ENCODE assay signal across 17 mouse cellular contexts in genomic region chr12:27724619-27725200, GRCm38 (mm10).
DNase-seq lines count a peak whose midpoint lies in the region; ATAC-seq and TF ChIP-seq lines count a peak whose summit lies in the region.
"Had no signal": no experiment of that assay in that cellular context is flagged by ENCODE, and none has a peak within 500 bp of the region (broad histone marks: within the 10 kb centered on the region; RNA-seq: fewer than 3 reads in every experiment).

No protein-coding gene starts in this region.

- H3K9me3 ChIP-seq in forebrain, embryonic 12.5 days, result no peaks in the 10 kb centered on the region
- H3K9me3 ChIP-seq in forebrain, embryonic 15.5 days, result no peaks in the 10 kb centered on the region
- no peaks in the 10 kb centered on the region for H3K9me3 ChIP-seq in liver, embryonic 11.5 days (ENCODE audit: control insufficient read depth, low read length)
- no peaks in the 10 kb centered on the region for H3K9me3 ChIP-seq in hindbrain, postnatal 0 days (ENCODE audit: low read length)
- no peaks in the 10 kb centered on the region for H3K9me3 ChIP-seq in neural tube, embryonic 12.5 days
- H3K9me3 ChIP-seq: hindbrain, embryonic 15.5 days; kidney, embryonic 15.5 days; liver, embryonic 15.5 days had no signal

- no peak overlapping the region for H3K4me3 ChIP-seq in forebrain, embryonic 12.5 days (replicated peaks)
- no peak overlapping the region for H3K4me3 ChIP-seq in forebrain, embryonic 15.5 days
- no peak overlapping the region for H3K4me3 ChIP-seq in liver, embryonic 11.5 days (ENCODE audit: low read depth, low read length)
- no peak overlapping the region for H3K4me3 ChIP-seq in hindbrain, postnatal 0 days (ENCODE audit: low read length)
- H3K4me3 ChIP-seq in neural tube, embryonic 12.5 days, result no peak overlapping the region
- H3K4me3 ChIP-seq: hindbrain, embryonic 15.5 days; kidney, embryonic 15.5 days; liver, embryonic 15.5 days had no signal

- WGBS in forebrain, embryonic 12.5 days, result 64% methylated on average over 5 of the region's 5 CpGs
- WGBS in forebrain, embryonic 15.5 days, result 62% methylated on average over 5 of the region's 5 CpGs
- WGBS in liver, embryonic 11.5 days, result 62% methylated on average over 5 of the region's 5 CpGs
- 57% methylated on average over 5 of the region's 5 CpGs for WGBS in hindbrain, postnatal 0 days
- WGBS in neural tube, embryonic 12.5 days, result 67% methylated on average over 5 of the region's 5 CpGs

- no peak for TF ChIP-seq CTCF in hindbrain, postnatal 0 days (IDR thresholded peaks at IDR 0.05; ENCODE audit: low read depth)

- H3K27ac ChIP-seq in forebrain, embryonic 12.5 days, result no peak overlapping the region
- no peak overlapping the region for H3K27ac ChIP-seq in forebrain, embryonic 15.5 days (replicated peaks)
- no peak overlapping the region for H3K27ac ChIP-seq in liver, embryonic 11.5 days (ENCODE audit: low read depth, low read length)
- H3K27ac ChIP-seq in hindbrain, postnatal 0 days, result no peak overlapping the region
- H3K27ac ChIP-seq in neural tube, embryonic 12.5 days, result no peak overlapping the region; the same call in 1 of the 2 replicates
- H3K27ac ChIP-seq: hindbrain, embryonic 15.5 days; kidney, embryonic 15.5 days; liver, embryonic 15.5 days; stomach, postnatal 0 days had no signal

- peak; percentile 3 for DNase-seq in liver
- no peak for DNase-seq in liver, embryonic 11.5 days (ENCODE audit: low spot score)
- DNase-seq in hindbrain, postnatal 0 days (ENCODE audit: low spot score), result peak; percentile 63
- DNase-seq in thymus, postnatal 4 days, result no peak
- DNase-seq in B cell, adult 2 months, result no peak
- DNase-seq: cerebellum, adult 8-10 months; gastrocnemius, postnatal 36 days; lung, postnatal 14 days; thymus, postnatal 25 days had no signal

- H3K9ac ChIP-seq in forebrain, embryonic 12.5 days, result no peak overlapping the region
- no peak overlapping the region for H3K9ac ChIP-seq in forebrain, embryonic 15.5 days (replicated peaks)
- H3K9ac ChIP-seq in liver, embryonic 11.5 days (ENCODE audit: low read depth, low read length), result no peak overlapping the region
- H3K9ac ChIP-seq in hindbrain, postnatal 0 days (replicated peaks; ENCODE audit: low read length), result no peak overlapping the region
- H3K9ac ChIP-seq in neural tube, embryonic 12.5 days, result no peak overlapping the region
- H3K9ac ChIP-seq: hindbrain, embryonic 15.5 days; kidney, embryonic 15.5 days; liver, embryonic 15.5 days had no signal

- ATAC-seq in forebrain, embryonic 12.5 days (ENCODE audit: low FRiP score), result peak; percentile 72; the same call in 1 of the 2 replicates
- no peak for ATAC-seq in forebrain, embryonic 15.5 days (replicated peaks)
- ATAC-seq in liver, embryonic 11.5 days (replicated peaks; ENCODE audit: low FRiP score), result no peak
- ATAC-seq in hindbrain, postnatal 0 days, result no peak
- 0 out of 2 replicates have a peak, but pooled peaks have one; percentile 50 for ATAC-seq in neural tube, embryonic 12.5 days (ENCODE audit: low FRiP score, low read depth)

- H3K36me3 ChIP-seq in forebrain, embryonic 12.5 days (replicated peaks), result no peaks in the 10 kb centered on the region
- H3K36me3 ChIP-seq in forebrain, embryonic 15.5 days, result no peaks in the 10 kb centered on the region
- no peaks in the 10 kb centered on the region for H3K36me3 ChIP-seq in liver, embryonic 11.5 days (ENCODE audit: control insufficient read depth, insufficient read depth, low read length)
- no peaks in the 10 kb centered on the region for H3K36me3 ChIP-seq in hindbrain, postnatal 0 days (ENCODE audit: insufficient read depth, low read length)
- H3K36me3 ChIP-seq in neural tube, embryonic 12.5 days, result no peaks in the 10 kb centered on the region
- H3K36me3 ChIP-seq: hindbrain, embryonic 15.5 days; kidney, embryonic 15.5 days; liver, embryonic 15.5 days had no signal

- no peak overlapping the region for H3K4me2 ChIP-seq in forebrain, embryonic 12.5 days
- no peak overlapping the region for H3K4me2 ChIP-seq in forebrain, embryonic 15.5 days (replicated peaks)
- no peak overlapping the region for H3K4me2 ChIP-seq in liver, embryonic 11.5 days
- no peak overlapping the region for H3K4me2 ChIP-seq in hindbrain, postnatal 0 days (ENCODE audit: low read depth, low read length)
- no peak overlapping the region for H3K4me2 ChIP-seq in neural tube, embryonic 12.5 days (replicated peaks)
- H3K4me2 ChIP-seq: heart, embryonic 11.5 days; hindbrain, embryonic 15.5 days; kidney, embryonic 15.5 days; liver, embryonic 15.5 days had no signal

- H3K4me1 ChIP-seq in forebrain, embryonic 12.5 days, result peaks cover 10% of the 10 kb centered on the region
- H3K4me1 ChIP-seq in forebrain, embryonic 15.5 days, result no peaks in the 10 kb centered on the region
- H3K4me1 ChIP-seq in liver, embryonic 11.5 days (replicated peaks; ENCODE audit: control insufficient read depth, insufficient read depth, low read length), result no peaks in the 10 kb centered on the region
- H3K4me1 ChIP-seq in hindbrain, postnatal 0 days (ENCODE audit: insufficient read depth, low read length), result no peaks in the 10 kb centered on the region
- H3K4me1 ChIP-seq in neural tube, embryonic 12.5 days, result no peaks in the 10 kb centered on the region
- H3K4me1 ChIP-seq: kidney, embryonic 15.5 days; liver, embryonic 15.5 days had no signal

- H3K27me3 ChIP-seq in forebrain, embryonic 12.5 days, result no peaks in the 10 kb centered on the region
- H3K27me3 ChIP-seq in forebrain, embryonic 15.5 days, result no peaks in the 10 kb centered on the region
- H3K27me3 ChIP-seq in liver, embryonic 11.5 days (replicated peaks; ENCODE audit: control insufficient read depth, insufficient read depth, low read length), result no peaks in the 10 kb centered on the region
- no peaks in the 10 kb centered on the region for H3K27me3 ChIP-seq in hindbrain, postnatal 0 days (ENCODE audit: insufficient read depth, low read length)
- no peaks in the 10 kb centered on the region for H3K27me3 ChIP-seq in neural tube, embryonic 12.5 days (replicated peaks)
- H3K27me3 ChIP-seq: hindbrain, embryonic 15.5 days; kidney, embryonic 15.5 days; liver, embryonic 15.5 days had no signal

Comparison
In these comparisons a context has a peak if more than half of its experiments do, and no peak if none do; other contexts are left out.
1. ATAC-seq: peak in forebrain, embryonic 12.5 days (single experiment) and neural tube, embryonic 12.5 days (single experiment); none in forebrain, embryonic 15.5 days (single experiment), liver, embryonic 11.5 days (single experiment) and hindbrain, postnatal 0 days (single experiment).
2. DNase-seq: peak in liver (single experiment) and hindbrain, postnatal 0 days (single experiment); none in liver, embryonic 11.5 days (single experiment), thymus, postnatal 4 days (single experiment) and B cell, adult 2 months (0 of 2).